Mouse (Mus musculus) megakaryocyte-erythroid progenitor cell, adult 5-6 weeks (primary cell): ENCODE measurements around the gene Tmem100. TPM values are rescaled to one million over a fixed set of nuclear protein-coding genes. Genes with fewer than 3 reads are reported as not detected.

Experiments
- ATAC-seq: replicated peaks from 2 replicates; pipeline ENCODE4 v1.8.0; 2016; ENCODE audit warnings: mild to moderate bottlenecking, inconsistent platforms; ENCODE audit not compliant: severe bottlenecking, poor library complexity, low FRiP score, low TSS enrichment
- total RNA-seq, 2 experiments: library from RNA; stranded (forward) in 1 of 2; stranded (reverse) in 1 of 2; fragments of 200-1000, 215-1000 nt in 1 of 2; fragments of >200 nt in 1 of 2; fragmentation: Nextera tagmentation in 1 of 2; gene quantifications; 2 replicates each; pipeline ENCODE4 v1.2.3; 2014 to 2017

Tmem100 gene
- not detected in 2 replicates for total RNA-seq (2014; fragmentation: Nextera tagmentation)
- not detected in 2 replicates for total RNA-seq (2017)

GRCm38 (mm10) chr11:90029841-90030398 lies at the start of gene Tmem100:
Tmem100 (plus strand) TSS chr11:90030348.
- no peak for ATAC-seq

- no peak for ATAC-seq
Observed at GRCm38 (mm10) chr11:89982918-89983317, 47.2 kb upstream of the Tmem100 start.

- no peak for ATAC-seq
Observed at GRCm38 (mm10) chr11:89984436-89984835, 45.7 kb upstream of the Tmem100 start.

GRCm38 (mm10) chr11:89985200-89986187 lies 44.7 kb upstream of the Tmem100 start:
- ATAC-seq: 0 out of 2 replicates have a peak, but pooled peaks have one; percentile 20

GRCm38 (mm10) chr11:89986516-89986915 lies 43.6 kb upstream of the Tmem100 start:
- ATAC-seq: no peak

GRCm38 (mm10) chr11:89988936-89989589 lies 41.1 kb upstream of the Tmem100 start:
- ATAC-seq: peak; percentile 83

- ATAC-seq: no peak
Observed at GRCm38 (mm10) chr11:89991661-89992060, 38.5 kb upstream of the Tmem100 start.

GRCm38 (mm10) chr11:89994706-89995105 lies 35.4 kb upstream of the Tmem100 start:
- no peak for ATAC-seq

GRCm38 (mm10) chr11:89995596-89995995 lies 34.6 kb upstream of the Tmem100 start:
- no peak for ATAC-seq

- ATAC-seq: no peak
Observed at GRCm38 (mm10) chr11:89996406-89996805, 33.7 kb upstream of the Tmem100 start.

GRCm38 (mm10) chr11:89996856-89997255 lies 33.3 kb upstream of the Tmem100 start:
- ATAC-seq: no peak

- no peak for ATAC-seq
Observed at GRCm38 (mm10) chr11:89998996-89999770, 31.0 kb upstream of the Tmem100 start.

- ATAC-seq: no peak
Observed at GRCm38 (mm10) chr11:90000666-90001065, 29.5 kb upstream of the Tmem100 start.

- ATAC-seq: no peak
Observed at GRCm38 (mm10) chr11:90001396-90002230, 28.5 kb upstream of the Tmem100 start.

- ATAC-seq: peak; percentile 98
Observed at GRCm38 (mm10) chr11:90002231-90002986, 27.7 kb upstream of the Tmem100 start, which contains the start of gene Pctp. Pctp (minus strand) TSS chr11:90002894.

GRCm38 (mm10) chr11:90002987-90003348 lies 27.2 kb upstream of the Tmem100 start:
- ATAC-seq: no peak

- no peak for ATAC-seq
Observed at GRCm38 (mm10) chr11:90003386-90003785, 26.8 kb upstream of the Tmem100 start.

GRCm38 (mm10) chr11:90006111-90006510 lies 24.0 kb upstream of the Tmem100 start:
- no peak for ATAC-seq
